Mouse (Mus musculus): Measurements from ENCODE around the gene Dnmt3a.

Dnmt3a gene

DNA sequence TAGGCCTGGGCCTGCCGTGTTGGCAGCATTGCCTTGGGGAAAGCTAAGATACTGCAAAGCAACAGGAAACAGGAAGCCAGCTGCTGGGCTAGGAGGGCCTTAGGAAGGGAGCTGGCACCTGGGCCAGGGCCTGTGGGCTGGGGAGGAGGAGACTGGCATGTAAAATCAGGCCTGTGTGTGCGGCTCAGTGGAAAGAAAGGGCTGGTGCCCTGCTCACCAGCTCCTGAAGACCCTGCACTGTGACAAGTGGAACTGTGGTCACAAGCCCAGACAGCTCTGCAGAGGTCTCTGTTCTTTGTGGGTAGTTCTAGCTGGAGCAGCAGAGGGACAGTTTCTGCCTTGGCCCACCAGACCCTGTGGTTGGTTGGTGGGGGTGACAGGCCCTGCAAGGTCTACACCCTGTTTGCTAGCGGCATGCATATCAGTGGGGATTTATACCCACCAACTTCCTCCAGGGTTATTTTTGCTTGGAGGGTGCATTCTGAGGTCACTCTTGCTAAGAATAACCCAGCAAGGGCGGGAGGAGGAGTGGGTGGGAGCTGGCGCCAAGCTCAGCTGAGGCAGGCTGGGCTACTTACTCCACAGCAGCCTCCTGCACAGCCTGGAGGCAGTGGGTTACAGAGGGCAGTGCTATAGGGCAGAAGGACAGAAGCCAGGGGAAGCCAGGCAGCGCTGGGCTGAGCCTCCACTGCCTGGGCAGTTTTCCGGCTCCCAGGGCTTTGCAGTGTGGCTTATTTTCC lies 50.1 kb downstream of the Dnmt3a start:
- no peak for DNase-seq (ENCODE audit: low read depth)

DNA sequence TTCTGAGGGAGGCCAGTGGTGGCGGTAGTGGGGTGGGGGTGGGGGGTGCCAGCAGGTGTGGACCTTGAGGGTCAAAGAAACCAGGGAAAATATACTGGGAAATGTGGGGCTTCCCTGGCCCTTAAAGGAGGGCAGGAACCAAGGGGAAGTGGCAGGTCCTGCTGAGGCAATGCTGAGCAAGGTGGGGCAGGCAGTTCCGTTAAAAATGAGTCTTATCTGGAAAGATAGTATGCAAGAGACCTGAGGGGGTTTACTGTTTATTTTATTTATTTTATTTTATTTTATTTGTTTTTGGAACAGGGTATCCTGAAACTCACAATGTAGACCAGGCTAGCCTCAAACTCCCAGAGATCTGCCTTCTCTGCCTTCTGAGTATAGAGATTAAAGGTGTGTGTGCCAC lies 50.9 kb downstream of the Dnmt3a start:
- DNase-seq (ENCODE audit: low read depth), result no peak

DNA sequence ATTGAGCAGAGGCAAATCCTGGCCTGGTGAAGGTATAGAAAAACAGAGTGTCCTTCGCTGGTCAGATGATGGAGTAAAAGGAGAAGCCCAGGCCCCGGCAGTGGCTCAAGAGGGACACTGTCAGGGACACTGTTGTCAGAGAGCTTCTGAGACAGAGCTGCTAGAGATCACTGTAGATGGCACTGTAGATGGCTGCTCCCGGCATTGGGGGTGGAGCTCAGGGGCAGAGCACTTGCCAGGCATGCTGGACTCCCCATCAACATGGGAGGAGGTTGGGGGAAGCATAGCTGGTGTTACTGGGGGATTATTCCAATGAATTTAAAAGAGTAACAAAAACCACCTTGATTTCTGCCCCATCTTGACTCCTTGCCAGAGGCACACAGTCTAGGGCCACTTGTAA lies 51.4 kb downstream of the Dnmt3a start:
- DNase-seq (ENCODE audit: low read depth), result no peak

DNA sequence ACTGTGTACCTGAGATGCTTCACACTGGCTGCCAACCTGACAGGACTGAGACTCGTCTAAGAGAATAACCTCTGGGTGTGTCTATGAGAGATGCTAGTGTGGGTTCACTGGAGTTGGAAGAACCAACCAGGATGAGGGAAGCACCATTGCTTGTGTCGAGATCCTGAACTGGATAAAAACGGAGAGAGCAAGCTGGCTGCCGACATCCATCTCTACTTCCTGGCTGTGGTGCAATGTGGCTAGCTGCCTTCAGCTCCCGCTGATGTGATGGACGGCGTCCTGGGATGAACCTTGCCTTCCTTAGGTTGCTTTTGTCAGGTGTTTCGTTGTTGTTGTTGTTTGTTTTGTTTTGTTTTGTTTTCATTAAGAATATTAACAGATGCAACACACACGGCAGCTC lies 52.0 kb downstream of the Dnmt3a start:
- no peak for DNase-seq (ENCODE audit: low read depth)

DNA sequence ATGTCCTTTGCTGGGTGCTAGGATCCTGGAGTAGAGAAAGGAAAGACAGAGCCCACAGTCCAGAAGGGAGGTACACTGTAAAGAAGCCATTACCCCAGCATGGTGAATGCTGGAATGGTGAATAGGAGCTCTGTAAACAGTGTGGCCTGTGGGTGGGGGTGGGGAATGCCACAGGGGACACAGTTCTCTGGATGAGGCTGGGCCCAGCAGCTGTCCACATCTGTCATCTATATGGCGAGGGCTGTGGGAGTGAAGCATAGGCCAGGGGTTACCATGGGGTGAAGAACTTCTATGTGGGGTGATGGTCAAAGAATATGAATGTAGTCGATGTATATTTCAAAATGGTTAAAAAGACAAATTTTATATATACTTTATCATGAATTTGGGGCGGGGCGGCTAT lies 52.9 kb downstream of the Dnmt3a start:
- DNase-seq (ENCODE audit: low read depth), result no peak

DNA sequence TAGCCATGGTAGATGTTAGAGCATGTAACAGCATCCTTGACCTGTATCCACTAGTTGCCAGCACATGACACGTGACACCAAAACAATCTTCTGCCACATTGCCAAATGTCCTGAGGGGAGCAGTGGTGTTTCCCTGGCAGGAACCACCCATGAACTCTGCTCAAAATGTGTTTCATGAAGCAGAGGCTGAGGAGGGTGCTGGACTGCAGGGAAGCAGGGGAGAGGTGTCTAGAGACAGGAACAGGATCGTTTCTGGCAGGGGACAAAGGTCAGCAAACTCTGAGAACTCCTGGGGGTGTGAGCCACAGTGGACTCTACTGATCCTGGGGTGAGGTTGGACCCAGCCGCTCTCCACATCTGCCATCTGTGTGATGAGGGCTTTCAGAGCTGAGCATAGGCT lies 53.7 kb downstream of the Dnmt3a start:
- no peak for DNase-seq (ENCODE audit: low read depth)

DNA sequence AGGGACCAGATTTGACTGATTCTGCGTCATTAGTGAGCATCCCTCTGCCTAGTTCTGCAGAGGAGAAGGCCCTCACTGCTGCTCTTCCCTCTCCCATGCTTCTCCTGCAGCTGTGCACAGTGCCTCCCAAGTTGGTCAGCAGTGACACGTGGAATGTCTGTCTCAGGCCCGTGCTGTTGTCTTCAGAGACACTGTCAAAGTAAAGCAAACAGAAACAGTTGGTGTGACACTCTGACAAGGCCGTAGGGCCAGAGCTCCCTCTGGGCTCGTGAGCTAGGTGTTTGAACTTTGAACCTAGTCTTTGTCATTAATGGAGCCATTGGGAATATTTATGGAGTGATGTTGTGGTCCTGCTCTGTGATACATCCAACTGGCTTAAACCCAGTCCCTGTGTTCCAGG lies 54.2 kb downstream of the Dnmt3a start:
- DNase-seq (ENCODE audit: low read depth), result no peak

DNA sequence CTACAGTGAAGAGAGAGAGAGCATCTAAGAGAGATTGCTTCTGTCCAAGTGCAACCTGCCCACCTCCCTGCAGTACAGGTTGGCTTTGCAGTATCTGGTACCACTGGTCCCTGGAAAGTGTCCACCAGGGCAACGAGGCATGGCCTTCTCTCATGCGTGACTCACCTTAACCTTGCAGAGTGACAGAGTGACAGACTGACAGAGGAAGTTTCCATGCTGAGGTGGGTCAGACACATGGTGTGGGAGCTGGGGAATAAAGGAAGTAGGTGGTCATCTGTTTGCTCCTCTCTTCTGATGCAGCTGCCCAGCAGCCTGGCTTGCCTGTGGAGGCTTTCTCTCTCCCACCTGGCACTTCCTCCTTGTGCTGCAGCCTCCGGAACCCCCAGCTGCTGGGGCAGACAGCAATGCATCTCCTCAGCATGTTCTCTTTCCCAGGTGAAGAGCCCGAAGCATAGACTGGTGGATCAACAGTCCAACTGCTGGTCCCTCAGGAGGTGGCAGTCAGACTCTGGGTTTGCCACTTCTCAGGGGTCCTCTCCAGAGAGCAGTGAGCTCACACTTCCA lies 55.9 kb downstream of the Dnmt3a start:
- no peak for DNase-seq (ENCODE audit: low read depth)

DNA sequence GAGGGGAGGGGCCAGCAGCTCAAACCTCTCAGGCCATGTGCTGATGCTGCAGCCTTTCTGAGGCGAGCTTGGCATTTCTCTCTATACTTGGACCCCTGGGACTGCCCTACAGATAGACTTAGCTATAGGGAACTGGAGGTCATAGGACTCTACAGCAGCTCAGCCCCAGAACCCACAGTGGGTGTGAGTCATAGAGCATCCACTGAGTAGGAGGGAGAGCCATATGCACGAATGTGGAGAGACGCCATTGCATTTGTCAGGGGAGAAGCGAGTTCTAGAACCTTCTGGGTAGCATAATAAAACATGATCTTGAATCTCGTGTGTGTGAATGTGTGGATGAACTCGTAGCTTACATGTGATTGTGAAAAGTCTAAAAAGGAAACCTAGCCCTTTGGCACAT lies 56.4 kb downstream of the Dnmt3a start:
- DNase-seq (ENCODE audit: low read depth), result no peak

DNA sequence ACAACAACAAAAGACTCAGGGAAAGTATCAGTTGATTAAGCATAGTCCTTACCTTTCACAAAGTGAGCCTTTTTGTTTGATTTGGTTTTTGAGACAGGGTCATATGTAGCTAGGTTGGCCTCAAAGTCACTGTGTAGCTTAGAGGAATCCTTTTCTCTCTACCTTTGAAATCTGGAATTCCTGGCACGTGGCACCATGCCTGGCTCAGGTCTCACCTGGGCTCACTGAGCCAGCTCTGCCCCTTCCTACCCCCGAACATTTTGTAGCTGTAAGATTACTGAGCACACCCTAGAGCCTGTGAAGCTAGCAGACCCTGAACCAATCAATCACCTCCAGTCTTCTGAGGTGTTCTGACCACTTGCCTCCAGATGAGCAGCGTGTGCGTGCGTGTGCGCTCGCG lies 58.4 kb downstream of the Dnmt3a start:
- DNase-seq (ENCODE audit: low read depth), result no peak

DNA sequence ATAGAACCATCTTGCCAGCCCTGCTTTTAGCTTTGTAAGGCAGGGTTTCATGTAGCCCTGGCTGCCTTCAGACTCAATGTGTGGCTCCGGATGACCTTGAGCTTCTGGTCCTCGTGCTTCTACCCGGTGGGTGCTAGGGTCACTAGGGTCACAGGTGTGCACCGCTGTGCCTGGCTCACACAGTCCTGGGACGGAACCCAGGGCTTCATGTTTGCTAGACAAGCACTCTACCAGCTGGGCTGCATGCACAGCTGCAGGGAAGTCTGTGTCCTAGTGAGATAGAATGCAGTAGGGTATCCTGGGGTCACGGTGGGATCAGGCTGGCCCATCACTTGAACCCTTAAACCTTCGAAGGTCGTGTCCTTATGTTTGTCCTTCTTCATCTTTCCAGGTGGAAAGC lies 59.8 kb downstream of the Dnmt3a start:
- DNase-seq (ENCODE audit: low read depth), result no peak

DNA sequence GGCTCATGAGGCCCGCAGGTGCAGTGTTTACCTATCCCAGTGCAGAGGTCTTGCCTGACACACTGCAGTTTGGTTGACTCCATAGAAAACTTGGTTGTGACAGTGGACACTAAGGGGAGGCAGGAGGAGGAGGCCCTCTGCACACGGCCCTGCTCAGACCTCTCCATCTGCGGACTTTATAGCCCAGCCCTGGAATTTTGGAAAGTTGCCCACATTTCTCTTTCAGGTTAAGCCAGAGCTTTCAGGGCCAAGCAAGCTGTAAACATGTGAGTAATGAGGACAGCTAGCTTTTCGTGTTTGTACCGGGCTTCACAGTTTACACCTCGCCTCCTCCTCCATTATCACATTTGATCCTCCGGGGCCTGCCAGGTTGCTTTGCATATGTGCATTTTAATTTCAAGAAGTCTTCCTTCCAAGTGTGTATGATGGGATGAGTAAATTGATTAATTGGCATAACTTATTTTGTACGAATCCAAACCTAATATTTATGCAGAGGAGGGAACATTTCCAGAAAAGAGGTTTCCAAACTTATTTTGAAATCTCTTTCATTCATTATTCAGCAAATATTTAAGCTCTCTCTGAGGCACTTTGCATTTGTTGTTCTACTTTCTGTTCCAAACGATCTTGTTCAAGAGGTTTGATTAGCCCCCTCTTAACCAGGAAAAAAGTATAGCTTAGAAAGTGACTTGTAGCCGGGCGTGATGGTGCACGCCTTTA lies 61.0 kb downstream of the Dnmt3a start:
- DNase-seq (ENCODE audit: low read depth), result no peak

DNA sequence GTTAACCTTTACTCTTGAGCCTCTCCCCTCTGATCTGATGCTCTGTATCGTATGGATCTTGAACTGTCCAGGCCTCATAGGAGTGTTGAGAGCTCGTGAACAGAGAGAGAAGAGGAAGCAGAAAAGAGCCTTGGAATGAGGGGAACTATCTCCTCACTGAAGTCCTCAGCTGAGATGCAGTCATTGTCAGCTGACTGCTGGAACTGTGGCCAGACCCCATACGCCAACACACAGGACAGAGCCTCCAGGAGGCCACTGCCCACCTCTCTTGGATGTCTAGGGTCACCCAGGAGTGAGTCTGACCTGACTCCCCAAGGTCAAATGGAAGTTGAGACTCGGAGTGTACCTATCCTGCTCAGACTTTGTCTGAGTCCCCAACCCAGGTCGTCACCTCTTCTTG lies 62.3 kb downstream of the Dnmt3a start:
- no peak for DNase-seq (ENCODE audit: low read depth)

DNA sequence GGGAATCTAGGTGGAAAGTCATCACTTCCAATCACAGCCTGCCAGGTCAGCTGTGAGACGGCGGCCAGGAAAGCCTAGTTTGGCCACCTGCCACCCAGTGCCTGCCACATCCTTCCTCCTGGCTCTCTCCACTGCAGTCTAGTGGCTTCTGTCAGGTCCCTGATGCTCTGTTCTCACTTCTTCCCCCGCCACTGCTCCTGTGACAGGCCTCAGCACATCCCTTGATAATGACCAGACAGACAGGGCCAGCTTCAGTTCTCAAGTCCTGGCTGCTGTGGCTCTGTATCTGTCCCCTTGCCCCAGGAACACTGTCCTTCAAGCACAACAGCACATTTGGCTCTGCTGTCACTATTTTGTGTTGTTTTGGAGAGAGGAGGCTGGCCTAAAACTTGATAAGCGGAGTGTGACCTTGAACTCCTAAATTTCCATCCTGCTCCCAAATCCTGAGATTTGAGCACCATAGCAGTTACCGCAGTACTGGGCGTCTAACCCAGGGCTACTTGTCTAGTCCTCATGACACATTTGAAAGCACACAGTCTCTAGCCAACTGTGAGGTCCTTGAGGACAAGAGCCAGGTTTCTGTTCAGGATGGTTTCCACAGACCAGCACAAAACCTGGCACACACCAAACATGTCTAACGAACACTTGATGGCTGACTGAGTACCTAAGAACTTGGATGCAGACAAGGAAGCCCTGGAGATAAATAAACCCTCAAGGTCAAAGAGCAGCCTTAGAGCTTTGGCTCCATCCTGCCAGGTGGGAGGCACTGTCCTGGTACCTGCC lies 63.1 kb downstream of the Dnmt3a start:
- no peak for DNase-seq (ENCODE audit: low read depth)

DNA sequence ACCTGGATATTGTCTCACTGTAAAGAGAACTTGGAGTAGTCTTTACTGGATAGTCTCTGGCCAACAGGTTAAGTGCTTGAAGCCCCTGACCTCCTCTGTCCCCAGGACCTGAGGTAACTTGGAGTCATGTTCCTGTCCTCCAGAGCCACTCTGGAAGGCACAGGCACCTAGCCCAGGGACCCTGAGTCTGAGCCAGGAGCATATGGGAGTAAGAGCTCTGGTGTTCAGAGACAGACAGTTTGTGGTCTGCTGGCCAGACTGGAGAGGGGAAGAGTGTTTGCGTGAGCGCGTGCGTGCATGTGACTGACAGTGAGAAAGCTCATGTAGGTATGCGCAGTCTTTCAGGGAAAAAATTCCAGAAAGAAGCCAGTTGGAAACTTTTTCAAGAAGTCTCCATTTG lies 64.2 kb downstream of the Dnmt3a start:
- no peak for DNase-seq (ENCODE audit: low read depth)

DNA sequence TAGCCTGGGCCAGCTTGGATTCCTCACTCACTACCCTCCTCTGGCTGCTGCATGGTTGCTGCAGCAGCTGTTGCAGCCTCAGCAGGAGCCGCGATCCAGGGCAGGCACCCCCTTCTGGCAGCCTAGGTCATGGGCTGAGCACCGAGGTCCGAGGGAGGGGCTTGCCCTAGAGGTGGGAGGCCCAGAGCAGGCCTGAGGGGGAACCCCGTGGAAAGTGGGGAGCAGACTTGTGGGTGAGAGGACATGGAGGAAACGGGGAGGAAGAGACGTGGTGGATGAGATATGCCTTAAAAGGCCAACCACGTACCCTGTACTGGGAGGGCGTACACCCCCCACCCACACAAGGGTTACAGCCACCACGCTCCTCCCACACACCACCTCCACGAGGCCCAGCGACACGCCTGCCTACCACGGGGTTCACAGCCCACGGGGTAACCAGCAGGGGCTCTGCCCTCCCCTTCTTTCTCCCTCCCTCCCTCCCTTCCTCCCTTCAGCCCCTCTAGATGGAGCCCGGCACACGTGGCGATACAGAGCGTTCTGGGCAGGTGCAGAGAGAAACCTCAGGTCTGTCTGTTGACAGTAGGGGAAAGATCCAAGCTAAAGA lies 65.2 kb downstream of the Dnmt3a start:
- no peak for DNase-seq (ENCODE audit: low read depth)

DNA sequence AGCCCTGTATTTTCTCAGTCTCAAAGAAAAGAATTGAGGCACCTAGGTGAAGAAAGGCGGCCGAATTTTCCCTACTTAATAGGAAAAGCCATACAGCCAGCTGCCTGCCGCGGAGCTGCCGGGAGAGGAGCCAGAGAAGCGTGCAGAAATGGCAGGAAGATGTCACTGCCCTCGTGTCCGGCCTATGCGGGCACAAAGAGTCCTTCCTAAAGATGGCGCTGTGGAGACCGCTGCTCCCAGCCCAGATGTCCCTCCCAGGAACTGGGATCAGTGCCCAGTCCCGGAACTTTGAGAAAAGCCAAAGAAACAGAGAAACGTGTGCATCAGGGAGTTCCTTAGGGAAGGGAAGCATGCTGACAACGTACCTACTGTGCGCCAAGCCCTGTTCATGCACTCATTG lies 65.8 kb downstream of the Dnmt3a start:
- peak; percentile 38 for DNase-seq (ENCODE audit: low read depth)

DNA sequence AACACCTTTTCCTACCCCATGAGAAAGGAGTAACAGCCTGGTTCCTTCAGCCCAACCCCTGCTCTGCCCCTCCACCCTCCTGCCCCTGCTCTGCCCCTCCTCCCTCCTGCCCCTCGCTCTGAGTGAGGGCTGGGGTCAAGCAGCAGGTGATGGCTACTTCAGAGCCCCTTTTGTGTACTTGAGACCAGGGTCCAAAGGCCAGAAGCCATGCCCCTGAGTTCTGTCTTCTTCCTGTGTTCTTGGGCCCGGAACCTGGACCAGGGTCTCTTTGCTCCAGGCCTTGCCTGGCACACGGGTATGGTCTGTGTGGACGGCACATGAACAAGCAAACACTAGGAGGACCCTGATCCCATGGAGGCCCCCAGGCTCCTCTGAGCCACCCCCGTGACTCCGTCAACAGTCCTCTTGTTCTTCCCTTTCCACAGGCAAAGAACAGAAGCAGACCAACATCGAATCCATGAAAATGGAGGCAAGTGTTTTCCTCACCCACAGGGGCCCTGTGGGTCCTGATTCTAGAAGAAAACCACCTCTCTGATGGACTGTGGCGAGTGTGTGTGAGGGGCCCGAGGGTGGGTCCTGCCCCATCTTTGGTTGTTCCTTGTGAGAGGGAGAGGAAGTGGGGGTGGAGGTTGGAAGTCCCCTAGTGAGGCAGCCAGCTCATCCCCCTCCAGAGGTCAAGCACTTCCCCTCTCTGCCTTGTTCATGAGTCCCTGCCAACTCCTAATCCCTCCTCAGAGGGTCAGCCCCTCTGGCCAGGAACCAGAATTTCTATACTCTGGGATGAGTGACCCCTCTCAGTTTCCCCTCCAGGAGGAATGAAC lies 66.8 kb downstream of the Dnmt3a start:
- no peak for DNase-seq (ENCODE audit: low read depth)

DNA sequence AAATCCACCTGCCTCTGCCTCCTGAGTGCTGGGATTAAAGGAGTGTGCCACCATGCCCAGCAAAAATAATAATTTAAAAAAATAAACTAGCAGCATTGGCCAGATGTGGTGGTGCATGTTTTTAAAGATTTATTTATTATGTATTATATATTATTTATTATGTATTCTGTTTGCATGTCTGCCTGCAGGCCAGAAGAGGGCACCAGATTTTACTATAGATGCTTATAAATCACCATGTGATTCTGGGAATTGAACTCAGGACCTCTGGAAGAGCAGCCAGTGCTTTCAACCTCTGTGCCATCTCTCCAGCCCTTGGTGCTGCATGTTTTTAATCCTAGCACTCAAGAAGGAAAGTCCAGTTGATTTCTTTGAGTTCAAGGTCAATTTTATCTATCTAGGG lies 69.7 kb downstream of the Dnmt3a start:
- DNase-seq (ENCODE audit: low read depth), result no peak

DNA sequence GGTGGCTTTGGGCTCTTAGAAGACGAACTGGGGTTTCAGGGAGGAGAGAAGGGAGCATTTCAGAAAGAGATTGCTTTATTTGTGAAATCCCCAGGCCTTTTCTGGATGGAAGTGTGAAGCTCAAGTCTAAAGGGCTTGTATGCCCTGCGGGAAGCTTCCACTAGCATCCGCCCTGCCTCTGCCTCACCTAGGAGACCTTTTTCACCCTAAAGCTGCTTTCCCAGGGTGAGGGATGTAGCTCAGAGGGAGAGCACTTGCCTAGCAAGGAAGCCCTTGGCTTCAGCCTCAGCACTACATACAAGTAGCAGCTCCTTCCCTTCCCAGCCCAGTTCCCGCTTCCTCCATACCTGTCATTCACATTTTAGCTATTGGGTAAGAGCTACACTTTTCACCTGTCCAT lies 71.6 kb downstream of the Dnmt3a start:
- DNase-seq (ENCODE audit: low read depth), result no peak

DNA sequence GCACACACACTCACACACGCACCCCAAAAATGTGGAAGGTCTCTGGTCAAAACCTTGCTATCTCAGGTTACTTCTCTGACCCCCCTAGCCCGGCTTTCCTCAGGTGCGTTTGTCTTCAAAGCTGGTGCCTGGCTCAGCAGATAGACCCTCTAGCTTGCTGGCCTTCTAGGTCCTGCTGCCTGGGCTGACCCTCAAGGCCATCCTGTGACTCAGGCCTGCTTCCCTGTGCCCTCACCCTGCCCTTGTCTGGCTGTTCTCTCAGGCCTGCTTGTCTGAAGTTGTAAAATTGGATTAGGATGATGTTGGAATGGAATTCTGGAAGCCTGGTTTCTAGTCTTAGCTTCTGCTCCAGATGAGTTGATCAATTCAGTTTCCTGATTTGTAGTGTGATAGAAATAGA lies 75.7 kb downstream of the Dnmt3a start:
- DNase-seq (ENCODE audit: low read depth), result no peak

All from fibroblast of lung, adult 2 months (primary cell).